Mouse (Mus musculus) spleen, postnatal 36 days (tissue): ENCODE measurements at regions not wholly inside any gene's neighbourhood (a gene's known extent, or its start where the extent isn't known, plus 50 kb on each side); places are given as distances from the start of the nearest gene placed in this dataset.

Source experiments
- DNase-seq, 2 experiments: peaks; one replicate each; pipeline ENCODE4 v3.0.0; 2022; ENCODE audit warnings: low spot score in 2 of 2, mixed read lengths in 1 of 2

- no peak for DNase-seq
Measured at GRCm38 (mm10) chr2:28287210-28287860, 94.5 kb downstream of the Olfm1 start.

- DNase-seq, result no peak
Measured at GRCm38 (mm10) chr2:28289339-28289738, 96.5 kb downstream of the Olfm1 start.

GRCm38 (mm10) chr2:28289860-28290471 lies 97.2 kb downstream of the Olfm1 start:
- no peak for DNase-seq

GRCm38 (mm10) chr2:28294509-28294908 lies 101.7 kb downstream of the Olfm1 start:
- no peak for DNase-seq

GRCm38 (mm10) chr2:28296183-28296582 lies 103.4 kb downstream of the Olfm1 start:
- no peak for DNase-seq

GRCm38 (mm10) chr2:28298738-28299137 lies 105.9 kb downstream of the Olfm1 start:
- DNase-seq, result no peak

- no peak for DNase-seq
Measured at GRCm38 (mm10) chr2:28299346-28299745, 106.6 kb downstream of the Olfm1 start.

- no peak for DNase-seq
Measured at GRCm38 (mm10) chr2:28301313-28301712, 108.5 kb downstream of the Olfm1 start.

GRCm38 (mm10) chr2:28303936-28304335 lies 111.1 kb downstream of the Olfm1 start:
- DNase-seq, result no peak

- peak in 1 of 2 experiments; percentile 19 for DNase-seq
Measured at GRCm38 (mm10) chr2:28304712-28305111, 111.9 kb downstream of the Olfm1 start.

- DNase-seq, result no peak
Measured at GRCm38 (mm10) chr2:28309122-28309521, 116.3 kb downstream of the Olfm1 start.

GRCm38 (mm10) chr2:28312212-28312611 lies 119.4 kb downstream of the Olfm1 start:
- no peak for DNase-seq

- DNase-seq, result no peak
Measured at GRCm38 (mm10) chr2:28325502-28325901, 121.1 kb upstream of the Ppp1r26 start.

GRCm38 (mm10) chr2:28326056-28326455 lies 120.5 kb upstream of the Ppp1r26 start:
- DNase-seq, result no peak

- no peak for DNase-seq
Measured at GRCm38 (mm10) chr2:28326682-28327081, 119.9 kb upstream of the Ppp1r26 start.

GRCm38 (mm10) chr2:28329130-28329529 lies 117.5 kb upstream of the Ppp1r26 start:
- DNase-seq, result no peak

GRCm38 (mm10) chr2:28335141-28335789 lies 111.3 kb upstream of the Ppp1r26 start:
- DNase-seq, result no peak

- no peak for DNase-seq
Measured at GRCm38 (mm10) chr2:28335810-28336209, 110.8 kb upstream of the Ppp1r26 start.

- no peak for DNase-seq
Measured at GRCm38 (mm10) chr2:28336349-28337309, 110.0 kb upstream of the Ppp1r26 start.

- no peak for DNase-seq
Measured at GRCm38 (mm10) chr2:28337561-28337960, 109.0 kb upstream of the Ppp1r26 start.

GRCm38 (mm10) chr2:28341304-28341703 lies 105.3 kb upstream of the Ppp1r26 start:
- DNase-seq, result no peak

- no peak for DNase-seq
Measured at GRCm38 (mm10) chr2:28348453-28348852, 98.1 kb upstream of the Ppp1r26 start.
